Mouse (Mus musculus): ENCODE results near the gene Ppp1r14b.
"Not testable (repeated sequence)": the region's sequence is repeated elsewhere in the genome, so short reads cannot be mapped to it uniquely, and the experiment has no call there.

The Ppp1r14b gene

DNA sequence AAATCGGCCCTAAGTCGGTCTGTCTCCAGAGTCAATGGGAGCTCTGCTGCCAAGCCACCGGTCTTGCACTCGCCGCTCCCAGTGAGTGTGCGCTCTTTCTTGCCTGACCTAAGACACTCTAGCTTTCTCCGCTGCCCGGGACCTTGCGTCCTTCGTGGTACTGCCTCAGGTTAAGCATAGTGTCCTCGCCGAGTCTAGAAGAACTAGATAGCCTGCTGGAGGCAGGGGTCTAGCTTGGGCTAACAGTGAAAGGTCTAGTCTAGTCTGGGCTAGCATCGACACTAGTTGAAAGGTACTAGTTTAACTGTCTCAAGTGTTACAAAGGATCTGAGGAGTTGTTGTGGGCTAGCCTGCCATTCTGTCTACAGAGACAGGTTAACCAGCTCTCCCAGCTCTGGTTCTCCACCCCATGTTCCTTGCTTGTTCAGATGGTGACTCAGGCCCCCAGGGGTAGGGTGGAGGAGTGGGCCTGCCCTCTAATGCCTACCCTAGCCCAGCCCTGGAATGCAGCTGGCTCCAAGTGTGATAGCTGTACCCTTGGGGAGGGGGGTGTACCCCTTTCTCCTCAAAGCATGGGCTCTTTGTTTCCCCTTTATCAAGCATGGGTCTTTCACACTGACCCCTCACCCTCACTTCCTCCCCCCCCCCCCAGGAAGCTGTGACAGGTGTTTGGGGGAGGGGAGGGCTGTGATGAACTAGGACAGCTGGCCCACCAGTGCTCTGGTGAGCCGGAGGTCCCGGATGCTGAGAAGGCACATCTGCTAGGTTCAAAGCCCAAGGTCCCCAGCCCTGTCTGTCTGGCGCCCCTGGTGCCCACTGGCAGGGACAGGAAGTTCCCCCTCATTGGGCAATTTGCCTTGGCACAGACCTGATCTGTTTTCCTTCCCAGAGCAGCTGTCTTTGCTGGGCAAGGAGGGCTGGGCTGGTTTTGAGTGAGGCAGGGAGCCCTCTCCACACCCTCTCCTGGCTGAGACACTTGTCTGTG is 1.1 kb downstream of the Ppp1r14b start, which contains the start of gene Plcb3:
Gene Plcb3, minus strand, starts transcription at position 934 of the 985 bp plus-strand sequence.
- DNase-seq (ENCODE audit: low read depth, low spot score): peak; percentile 75

DNA sequence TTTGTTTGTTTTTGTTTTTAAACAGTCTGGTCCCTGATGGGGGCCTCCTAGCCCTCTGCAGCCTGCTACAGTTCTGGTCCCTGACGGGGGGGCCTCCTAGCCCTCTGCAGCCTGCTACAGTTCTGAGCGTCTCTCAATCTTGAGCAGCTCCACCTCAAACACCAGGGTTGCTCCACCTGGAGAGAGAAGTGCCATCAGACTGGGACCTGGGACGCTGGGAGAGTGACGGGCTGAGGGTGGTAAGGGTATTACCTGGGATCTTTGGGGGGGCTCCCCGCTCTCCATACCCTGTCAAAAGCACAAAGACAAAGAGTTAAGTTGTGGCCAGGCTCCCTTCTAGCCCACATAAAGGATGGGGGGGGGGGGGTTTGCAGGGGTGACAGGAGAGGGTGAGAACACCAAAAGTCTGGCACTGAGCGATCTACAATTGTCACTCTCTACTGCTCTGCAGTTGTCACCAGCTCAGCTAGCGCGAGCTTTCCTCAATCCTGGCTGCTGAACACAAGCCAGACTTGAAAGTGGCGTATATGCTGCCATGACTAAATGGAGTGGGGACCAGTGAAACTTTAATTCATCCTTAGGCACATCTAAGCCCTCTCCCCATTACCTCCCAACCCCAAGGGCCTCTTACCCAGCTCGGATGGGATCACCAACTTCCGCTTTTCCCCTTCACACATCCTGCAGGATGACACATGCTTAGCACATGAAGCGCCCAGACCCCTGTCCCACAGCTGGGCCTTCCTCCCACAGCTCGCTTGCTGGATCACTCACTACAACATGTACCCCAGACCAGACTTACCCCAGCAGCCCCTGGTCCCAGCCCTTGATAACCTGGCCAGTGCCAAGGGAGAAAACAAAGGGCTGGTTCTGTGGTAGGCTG is 3.2 kb downstream of the Ppp1r14b start:
- peak; percentile 39 for DNase-seq (ENCODE audit: low read depth, low spot score)

DNA sequence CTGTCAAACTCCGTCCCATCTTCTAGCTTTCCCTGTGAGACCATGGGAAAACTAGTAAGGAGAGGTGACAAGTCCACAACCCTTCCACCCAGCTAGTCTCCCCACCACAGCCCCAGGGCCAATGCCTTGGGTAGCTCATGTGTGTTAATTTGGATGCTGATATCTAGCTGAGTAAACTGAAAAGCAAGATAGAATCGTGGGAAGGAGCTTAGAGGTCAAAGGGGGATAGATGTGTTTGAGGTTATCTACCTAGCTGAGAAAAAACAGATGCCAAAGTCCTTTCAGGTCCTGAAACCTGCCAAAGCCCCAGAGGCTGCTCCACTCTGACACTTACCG is 3.8 kb downstream of the Ppp1r14b start:
- DNase-seq (ENCODE audit: low read depth, low spot score): no peak

DNA sequence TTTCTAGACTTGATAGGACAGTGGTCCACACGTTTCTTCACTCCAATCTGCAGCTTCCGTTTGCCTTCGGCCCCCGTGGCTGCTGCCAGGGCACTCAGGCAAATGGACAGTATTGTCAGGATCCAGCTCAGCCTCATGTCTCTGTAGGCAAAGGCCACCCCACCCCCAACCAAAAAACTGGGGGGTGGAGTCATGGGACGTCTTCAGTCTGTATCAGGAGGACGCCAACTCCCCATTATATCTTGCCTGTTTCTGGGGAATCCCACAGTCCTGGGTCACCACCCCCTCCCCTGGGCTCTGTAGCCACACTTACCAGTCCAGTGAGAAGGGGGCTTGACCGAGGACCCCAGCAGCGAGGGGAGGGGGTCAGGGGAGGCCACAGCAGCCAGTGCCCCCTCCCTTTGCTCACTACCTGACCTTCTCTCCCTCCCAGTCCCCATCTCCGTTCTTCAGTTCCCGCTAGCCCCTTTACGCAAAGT is 4.3 kb downstream of the Ppp1r14b start:
- peak; percentile 65 for DNase-seq (ENCODE audit: low read depth, low spot score)

DNA sequence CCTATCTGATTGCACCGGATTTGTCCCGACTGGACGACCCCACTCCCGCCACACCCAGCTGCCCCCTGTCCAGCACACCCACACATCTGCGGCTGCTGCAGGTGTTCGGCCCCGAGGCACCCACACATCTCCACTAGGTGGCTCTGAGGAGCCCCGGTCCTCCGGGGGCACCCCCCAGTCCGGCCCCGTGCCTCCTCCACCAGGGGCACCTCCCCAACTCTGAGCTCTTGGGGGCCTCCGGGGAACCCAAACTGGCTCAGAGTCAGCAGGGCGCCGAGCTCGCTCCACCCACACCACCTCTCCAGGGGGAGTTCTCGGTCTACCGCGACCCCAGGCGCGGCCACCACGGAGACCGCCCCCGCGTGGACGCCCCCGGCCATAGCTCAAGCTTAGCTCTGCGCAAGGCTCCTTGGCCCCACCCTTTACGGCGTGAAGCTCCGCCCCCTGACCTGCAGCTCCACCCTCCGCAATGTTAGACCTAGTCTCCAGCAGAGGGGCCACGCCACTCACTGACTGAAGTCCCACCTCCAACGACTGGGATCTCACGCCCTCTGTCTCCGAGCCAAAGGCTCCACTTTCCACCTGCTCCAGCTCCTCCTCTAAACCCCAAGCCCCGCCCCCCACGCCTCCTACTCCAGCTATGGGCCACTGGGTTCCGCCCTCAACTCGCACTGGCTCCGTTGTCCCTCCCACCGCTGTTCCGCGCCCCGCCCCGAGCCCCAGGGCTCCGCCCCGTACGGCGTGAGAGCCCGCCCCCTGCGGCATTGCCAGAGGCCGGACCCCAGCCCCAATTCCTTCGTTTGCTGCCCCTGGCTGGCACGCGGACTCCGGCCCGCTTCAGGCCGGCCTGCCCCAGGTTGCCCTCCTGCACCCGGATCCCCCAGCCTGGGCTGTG is 5.0 kb downstream of the Ppp1r14b start:
- peak; percentile 100 for DNase-seq (ENCODE audit: low read depth, low spot score)

DNA sequence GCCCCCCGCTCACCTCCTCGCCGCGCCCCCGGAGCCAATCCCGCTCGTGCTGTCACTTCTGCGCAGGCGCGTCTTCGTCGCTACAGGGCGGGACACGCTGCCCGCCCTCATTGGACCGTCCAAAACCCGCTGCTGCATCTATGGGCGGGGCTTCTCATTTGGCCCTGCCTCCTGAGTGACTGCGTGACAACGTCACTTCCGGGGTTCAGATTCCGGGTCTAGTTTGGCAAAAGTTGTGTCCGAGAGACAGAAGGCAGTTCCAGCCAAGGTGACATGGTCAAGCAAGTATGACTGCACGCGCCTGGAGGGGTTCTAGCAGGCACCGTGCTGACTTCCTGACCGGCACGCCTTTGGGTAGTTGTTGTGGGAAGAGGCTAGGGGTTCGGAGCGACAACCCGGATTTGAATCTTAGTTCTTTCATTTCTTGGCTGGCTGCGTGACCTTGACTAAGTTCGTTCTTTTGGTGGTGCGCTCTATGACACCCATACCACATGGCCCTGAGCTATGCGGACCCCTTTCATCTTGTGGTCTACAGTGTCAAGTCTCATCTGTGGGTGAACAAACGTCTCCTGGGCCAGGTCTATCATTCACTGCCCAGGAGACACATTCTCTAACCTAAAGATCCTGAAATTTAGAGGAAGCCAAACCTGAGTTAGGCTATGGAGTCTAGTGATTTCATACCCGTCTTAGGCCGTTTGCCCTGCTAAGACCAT is 5.8 kb downstream of the Ppp1r14b start, which contains the start of gene Fkbp2:
Gene Fkbp2, minus strand, starts transcription at position 121 of the 713 bp plus-strand sequence.
- peak; percentile 99 for DNase-seq (ENCODE audit: low read depth, low spot score)

DNA sequence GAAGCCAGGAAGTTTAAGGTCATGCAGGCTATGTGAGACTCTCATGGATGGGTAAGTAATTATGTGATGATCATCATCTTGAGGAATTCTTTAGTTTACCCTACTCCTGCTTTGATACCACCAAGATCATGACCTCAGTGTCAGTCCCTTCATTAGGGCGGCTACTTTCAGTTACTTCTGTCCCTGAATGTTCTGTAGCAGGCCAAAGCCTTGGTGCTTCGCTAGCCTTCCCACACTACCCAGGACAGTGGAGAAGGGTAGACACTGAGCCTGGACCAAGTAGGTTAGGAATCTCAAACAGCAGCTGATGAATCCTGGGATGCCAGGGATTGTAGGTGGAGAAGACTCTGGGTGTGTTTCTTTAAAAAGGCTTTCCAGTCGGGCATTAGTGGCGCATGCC is 6.7 kb downstream of the Ppp1r14b start:
- no peak for DNase-seq (ENCODE audit: low read depth, low spot score)

DNA sequence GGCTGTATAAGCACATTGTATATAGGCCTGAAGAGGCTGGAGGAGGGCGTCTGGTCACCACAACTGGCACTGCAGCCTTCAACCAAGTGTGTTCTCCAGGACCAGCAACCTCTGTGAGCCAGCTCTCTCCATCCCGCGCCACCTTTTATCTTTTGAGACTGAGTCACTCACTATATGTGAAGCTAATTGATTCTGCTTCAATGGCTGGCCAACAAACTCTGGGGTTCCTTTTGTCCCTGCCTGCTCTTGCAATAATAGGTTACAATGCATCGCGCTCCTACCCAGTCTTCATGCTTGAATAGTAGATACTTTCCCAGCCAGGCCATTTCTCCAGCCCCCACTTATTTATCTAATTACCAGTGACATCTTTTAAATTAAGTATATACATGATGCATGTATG is 8.9 kb downstream of the Ppp1r14b start:
- no peak for DNase-seq (ENCODE audit: low read depth, low spot score)

DNA sequence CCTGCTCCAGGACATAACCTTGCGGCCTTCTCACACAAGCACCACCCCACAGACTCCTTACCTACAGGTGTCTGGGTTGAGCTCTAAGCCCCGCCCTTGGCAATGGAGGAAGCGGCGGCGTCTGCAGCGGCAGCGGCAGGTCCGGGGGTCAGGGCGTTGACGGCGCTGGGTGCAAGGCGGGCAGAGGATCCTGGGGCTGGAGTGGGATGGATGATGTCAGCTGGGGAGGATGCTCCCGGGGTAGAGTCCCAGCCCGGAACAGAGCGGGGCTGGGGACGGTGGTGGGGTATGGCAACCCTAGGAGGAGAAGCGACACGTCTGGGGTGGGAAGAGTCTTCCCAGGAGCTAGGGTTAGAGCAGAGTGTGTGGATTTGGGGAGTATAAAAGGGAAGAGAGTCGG is 10.5 kb downstream of the Ppp1r14b start:
- DNase-seq (ENCODE audit: low read depth, low spot score): no peak

DNA sequence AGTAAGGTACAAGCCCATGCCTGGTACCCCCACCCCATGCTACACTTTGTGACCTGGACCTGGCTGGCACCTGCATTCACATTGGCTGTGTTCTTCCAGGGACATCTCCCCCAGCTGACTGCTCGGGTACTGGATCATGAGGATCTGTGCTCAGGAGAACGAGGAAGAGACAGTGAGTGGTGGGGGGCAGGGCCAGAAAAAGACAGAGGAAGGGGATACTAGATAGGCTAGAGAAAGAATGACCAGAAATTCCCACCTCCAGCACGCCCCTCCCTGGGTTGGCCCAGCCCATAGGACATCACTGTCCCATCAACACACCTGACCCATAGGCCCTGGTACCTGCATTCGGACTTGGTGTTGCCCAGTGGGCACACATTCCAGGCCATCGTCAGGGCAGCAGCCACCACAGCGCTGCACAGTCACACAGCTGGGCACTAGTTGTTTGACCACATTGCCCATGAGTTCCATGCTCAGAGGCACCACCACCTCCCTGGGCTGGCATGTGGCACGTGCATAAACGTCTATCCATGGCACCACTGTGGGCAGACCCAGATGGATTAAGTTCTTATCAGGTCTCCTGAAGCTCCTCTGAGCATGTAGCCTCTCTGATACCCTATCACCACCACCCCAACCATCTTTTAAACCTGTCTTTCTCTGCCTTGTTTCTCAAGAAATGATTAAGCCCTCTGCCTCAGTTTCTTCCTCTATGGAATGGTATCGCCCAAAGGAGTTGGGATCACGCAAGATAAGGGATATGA is 11.4 kb downstream of the Ppp1r14b start:
- DNase-seq (ENCODE audit: low read depth, low spot score): no peak

DNA sequence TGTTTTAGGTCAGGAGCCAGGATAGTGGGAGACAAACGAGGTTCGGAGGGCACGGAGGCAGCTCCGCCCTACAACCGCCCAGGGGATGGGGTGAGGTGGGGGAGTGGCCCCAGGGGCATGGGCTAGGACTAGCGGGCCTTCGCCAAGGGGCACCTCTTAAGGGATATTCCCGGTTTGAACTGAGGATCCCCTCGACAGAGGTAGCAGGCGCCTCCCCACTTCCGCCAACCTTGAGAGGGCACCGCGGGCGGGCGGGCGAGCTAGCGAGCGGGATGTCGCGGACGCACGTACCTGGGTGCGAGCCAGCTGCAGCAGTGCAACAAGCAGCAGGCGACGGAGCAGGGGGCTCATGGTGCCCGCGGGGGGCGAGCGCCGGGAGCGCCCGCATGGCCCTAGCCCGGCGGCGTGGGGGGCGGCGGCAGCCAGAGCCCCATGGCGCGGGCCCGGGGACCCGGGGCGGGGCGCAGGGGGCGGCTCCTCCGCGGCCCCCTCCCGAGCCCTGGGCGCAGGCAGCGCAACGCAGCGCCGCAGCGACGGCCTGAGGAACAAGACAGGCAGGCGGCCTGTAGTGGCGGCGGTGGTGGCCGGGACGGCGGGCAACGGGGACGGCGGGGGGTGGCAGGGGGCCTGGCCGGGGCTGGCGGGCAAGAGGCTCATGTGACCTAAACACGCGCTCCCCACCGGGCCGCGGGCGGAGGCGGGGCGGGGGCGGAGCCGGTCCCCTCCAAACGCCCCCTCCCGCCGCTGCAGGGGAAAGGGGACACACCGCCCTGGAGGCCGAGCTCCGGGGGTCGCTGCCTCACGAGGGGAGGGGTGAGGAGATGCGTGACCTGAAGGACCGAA is 12.5 kb downstream of the Ppp1r14b start, which contains the start of gene Vegfb:
Gene Vegfb, minus strand, starts transcription at position 591 of the 843 bp plus-strand sequence.
- peak; percentile 67 for DNase-seq (ENCODE audit: low read depth, low spot score)

DNA sequence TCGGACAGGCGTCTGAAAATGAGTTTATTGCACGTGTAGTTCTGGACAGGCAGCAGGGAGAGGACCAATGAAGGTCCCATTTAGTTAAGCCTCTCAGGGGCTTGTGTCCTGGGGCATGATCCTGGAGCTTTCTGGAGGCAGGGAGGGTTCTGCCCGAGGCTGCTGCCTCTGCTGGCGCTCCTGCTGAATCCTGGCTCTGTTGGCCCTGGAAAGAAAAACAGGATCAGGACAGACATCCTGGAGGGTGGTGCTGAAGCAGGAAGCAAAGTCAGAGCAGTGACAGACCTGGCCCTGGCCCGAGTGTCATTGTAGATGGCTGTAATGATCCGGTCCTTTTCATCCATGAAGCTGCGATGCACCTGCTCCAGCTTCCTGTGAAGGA is 13.1 kb downstream of the Ppp1r14b start:
- DNase-seq (ENCODE audit: low read depth, low spot score): peak; percentile 46

DNA sequence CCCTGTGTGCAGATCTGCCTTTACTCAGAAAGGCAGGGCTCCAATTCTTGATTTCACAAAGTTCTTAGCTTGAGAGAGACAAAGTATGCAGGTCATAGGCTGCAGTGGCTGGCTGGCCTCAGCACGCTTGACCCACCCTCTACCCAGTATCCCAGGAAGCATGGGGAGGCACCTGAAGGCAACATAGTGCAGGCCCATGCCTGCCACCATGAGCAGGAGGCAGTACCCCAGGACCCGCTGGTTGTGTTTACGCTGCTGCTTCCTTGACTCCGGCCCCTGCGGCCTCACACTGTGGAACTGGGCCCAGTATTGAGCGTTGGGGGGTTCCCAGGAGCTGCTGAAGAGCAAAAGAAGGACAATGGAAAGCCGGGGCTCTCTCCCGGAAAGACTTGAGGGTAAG is 14.5 kb downstream of the Ppp1r14b start:
- DNase-seq (ENCODE audit: low read depth, low spot score): no peak

DNA sequence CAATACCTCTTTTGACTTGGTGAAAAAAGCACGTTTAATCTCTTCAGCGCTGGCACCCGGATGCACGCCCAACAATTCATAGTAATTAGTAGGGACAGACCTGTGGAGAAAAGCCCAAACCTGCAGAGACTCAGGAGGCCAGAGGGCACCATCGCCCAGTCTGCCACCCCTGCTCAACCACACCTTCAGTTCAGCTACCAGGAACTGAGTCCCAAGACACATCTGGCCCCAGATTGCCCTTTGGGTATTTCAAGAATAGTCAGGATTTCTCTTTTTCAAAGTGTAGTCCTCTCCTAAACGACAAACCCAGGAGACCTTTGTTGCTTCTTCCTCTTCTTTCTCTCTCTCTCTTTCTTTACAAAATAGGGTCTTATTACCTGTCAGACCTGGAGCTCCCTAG is 15.9 kb downstream of the Ppp1r14b start:
- no peak for DNase-seq (ENCODE audit: low read depth, low spot score)

DNA sequence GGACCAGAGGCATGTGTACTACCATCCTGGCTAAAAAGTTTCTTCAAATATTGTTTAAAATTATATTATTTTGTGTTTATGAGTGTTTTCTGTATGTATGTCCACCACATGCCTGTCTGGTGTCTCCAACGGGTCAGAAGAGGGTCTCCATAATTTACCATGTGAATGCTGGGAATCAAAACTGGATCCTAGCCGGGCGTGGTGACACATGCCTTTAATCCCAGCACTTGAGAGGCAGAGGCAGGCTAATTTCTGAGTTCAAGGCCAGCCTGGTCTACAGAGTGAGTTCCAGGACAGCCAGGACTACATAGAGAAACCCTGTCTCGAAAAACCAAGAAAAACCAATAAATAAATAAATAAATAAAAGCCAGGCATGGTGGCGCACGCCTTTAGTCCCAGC is 16.4 kb downstream of the Ppp1r14b start:
- DNase-seq (ENCODE audit: low read depth, low spot score): not testable (repeated sequence)

DNA sequence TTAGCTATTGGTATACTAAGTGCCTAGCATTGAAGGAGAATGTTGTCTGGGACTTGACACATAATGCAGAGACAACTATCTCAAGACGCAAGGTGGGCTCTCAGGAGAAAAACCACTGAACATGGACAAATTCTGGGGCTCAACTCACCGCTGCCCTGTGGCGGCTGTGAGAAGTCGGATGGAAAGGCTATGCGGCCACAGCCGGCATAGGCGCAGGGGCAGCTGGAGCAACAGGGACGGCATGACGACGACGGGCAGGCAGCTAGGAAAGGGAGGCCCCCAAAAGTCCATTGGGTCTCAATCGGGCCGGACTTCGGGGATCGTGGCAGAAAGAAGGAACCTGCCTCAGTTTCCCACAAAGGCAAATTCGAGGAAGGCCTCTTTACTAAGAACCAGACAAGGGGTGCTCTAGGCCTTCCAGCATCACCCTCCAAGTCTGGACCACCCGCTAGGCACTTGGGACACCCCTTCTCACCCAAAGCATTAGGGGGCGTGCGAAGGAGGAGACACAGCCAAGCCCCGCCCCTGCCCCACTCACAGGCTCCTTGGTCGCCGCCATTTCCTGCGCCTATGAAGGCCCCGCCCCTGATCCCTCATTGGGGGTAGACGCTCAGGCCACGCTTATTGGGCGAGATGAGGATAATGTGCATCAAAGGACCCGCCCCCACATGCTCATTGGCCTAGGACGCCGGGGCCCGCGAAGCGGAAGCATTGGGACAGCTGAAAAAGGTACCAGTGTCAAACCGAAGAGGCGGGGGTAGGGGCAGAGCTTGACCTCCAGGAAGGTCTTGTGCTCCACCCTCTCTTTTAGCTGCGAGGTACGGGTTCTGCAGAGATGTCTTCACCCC is 17.5 kb downstream of the Ppp1r14b start, which contains the start of gene Dnajc4:
Gene Dnajc4, minus strand, starts transcription at position 562 of the 848 bp plus-strand sequence.
- peak; percentile 99 for DNase-seq (ENCODE audit: low read depth, low spot score)

DNA sequence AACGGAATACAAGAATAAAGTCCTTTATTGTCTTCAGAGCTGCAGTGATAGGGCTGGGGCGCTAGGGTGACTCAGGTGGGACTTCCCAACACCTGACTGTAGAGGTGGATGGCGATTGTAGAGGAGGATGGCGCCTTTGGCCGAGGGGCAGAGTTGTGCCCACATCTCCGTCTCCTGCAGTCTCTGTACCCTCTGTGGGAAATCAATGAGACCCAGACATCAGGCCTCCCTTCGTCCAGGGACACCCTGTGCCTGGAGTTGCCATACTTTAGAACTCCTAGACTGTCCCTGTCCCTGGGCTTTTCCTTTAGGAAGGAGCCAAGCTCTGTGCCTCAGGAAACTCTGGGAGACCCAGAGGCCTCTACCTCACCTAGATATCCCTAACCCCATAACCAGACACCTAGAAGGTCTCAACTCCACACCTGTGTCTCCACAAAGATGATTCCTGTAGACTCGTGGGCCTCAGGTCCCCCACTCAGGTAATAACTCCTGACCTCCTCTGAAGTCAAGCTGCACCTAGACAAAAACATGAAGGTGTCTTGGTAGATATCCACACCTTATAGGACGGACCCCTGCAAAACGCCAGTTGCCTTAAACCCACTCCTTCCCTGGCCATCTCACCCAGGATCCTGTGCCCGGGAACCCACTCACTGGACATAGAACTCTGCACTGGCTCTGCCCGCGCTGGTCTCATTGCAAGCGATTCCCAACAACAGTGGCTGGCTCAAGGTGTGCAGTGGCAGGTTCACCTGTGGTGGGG is 18.4 kb downstream of the Ppp1r14b start:
- DNase-seq (ENCODE audit: low read depth, low spot score): no peak
